Mouse (Mus musculus): ENCODE data around the gene Igsf8. TPM values are rescaled to one million over a fixed set of nuclear protein-coding genes. Genes with fewer than 3 reads are reported as not detected.
A peak's percentile ranks its signal among the peaks of the same experiment; 100 is the strongest.

Gene Igsf8
- polyA plus RNA-seq, 1 experiment from 2014 or later, result 69.7 TPM

GRCm38 (mm10) chr1:172286740-172287139 lies 25.3 kb downstream of the Igsf8 start:
- ATAC-seq (ENCODE audit: low FRiP score, low TSS enrichment), result no peak
- WGBS, result 83% methylated on average over 5 of the region's 5 CpGs
- no peaks in the 10 kb centered on the region for H3K4me1 ChIP-seq (ENCODE audit: insufficient read depth, low read length)

DNA sequence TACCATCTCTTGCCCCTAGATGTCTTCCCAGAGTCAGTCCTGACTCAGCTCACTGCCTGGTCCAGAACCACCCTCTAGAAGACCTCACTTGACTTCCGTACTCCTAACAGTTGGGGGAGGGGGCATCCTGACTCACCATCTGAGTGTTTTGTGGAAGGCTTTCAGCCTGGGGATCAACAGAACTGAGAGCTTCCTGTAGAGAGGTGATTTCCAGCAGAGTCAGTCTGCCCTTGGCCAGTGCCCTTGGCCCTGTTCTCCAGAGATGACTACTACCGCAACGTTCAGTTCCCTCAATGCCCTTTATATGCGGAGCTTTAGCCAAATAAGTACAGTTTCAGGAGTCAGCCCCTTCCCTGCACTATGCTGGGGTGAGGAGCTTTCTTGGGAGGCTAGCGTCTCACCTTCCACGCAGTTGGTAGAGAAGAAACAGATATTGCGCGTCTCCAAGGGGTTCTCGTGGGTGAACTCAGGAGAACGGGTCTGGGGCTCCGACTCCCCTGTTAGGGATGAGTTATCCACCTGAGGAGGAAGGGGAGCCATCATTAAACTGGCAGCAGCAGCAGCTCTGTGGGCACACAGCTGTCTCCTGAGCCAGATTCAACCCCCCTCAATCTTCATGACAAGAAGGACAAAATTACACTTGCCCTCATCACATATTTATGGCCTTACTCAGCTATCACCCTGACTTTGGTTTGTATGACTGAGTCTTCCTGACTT lies 27.6 kb downstream of the Igsf8 start:
- Histone ChIP-seq H3K9ac (replicated peaks; ENCODE audit: low read length) (no peak overlapping the region), H3K4me1 (ENCODE audit: insufficient read depth, low read length) (peaks cover 3% of the 10 kb centered on the region; the same call in 1 of the 2 replicates), H3K27ac (ENCODE audit: low read length) (no peak overlapping the region), H3K36me3 (ENCODE audit: insufficient read depth, low read length) (no peaks in the 10 kb centered on the region), H3K4me3 (ENCODE audit: low read length) (no peak overlapping the region), H3K4me2 (replicated peaks; ENCODE audit: low read depth, low read length) (no peak overlapping the region), H3K27me3 (ENCODE audit: insufficient read depth, low read length) (no peaks in the 10 kb centered on the region), H3K9me3 (ENCODE audit: low read length) (no peaks in the 10 kb centered on the region)
- no peak for ATAC-seq (ENCODE audit: low FRiP score, low TSS enrichment)
- WGBS, result 76% methylated on average over 11 of the region's 11 CpGs

More at GRCm38 (mm10) chr1:172286740-172287139, 25.3 kb downstream of the Igsf8 start:
- Histone ChIP-seq H3K4me2 (replicated peaks; ENCODE audit: low read depth, low read length) (no peak overlapping the region), H3K4me3 (ENCODE audit: low read length) (no peak overlapping the region), H3K9ac (replicated peaks; ENCODE audit: low read length) (no peak overlapping the region), H3K27ac (ENCODE audit: low read length) (no peak overlapping the region), H3K27me3 (ENCODE audit: insufficient read depth, low read length) (no peaks in the 10 kb centered on the region), H3K36me3 (ENCODE audit: insufficient read depth, low read length) (no peaks in the 10 kb centered on the region), H3K9me3 (ENCODE audit: low read length) (no peaks in the 10 kb centered on the region)

- Histone ChIP-seq H3K9ac (replicated peaks; ENCODE audit: low read length) (no peak overlapping the region), H3K4me1 (ENCODE audit: insufficient read depth, low read length) (peaks cover 3% of the 10 kb centered on the region; the same call in 1 of the 2 replicates), H3K27ac (ENCODE audit: low read length) (no peak overlapping the region), H3K4me2 (replicated peaks; ENCODE audit: low read depth, low read length) (no peak overlapping the region), H3K9me3 (ENCODE audit: low read length) (no peaks in the 10 kb centered on the region), H3K4me3 (ENCODE audit: low read length) (no peak overlapping the region), H3K36me3 (ENCODE audit: insufficient read depth, low read length) (no peaks in the 10 kb centered on the region), H3K27me3 (ENCODE audit: insufficient read depth, low read length) (no peaks in the 10 kb centered on the region)
- WGBS, result 60% methylated on average over 3 of the region's 3 CpGs
- ATAC-seq (ENCODE audit: low FRiP score, low TSS enrichment), result no peak
Observed at GRCm38 (mm10) chr1:172289617-172289946, 28.1 kb downstream of the Igsf8 start.

DNA sequence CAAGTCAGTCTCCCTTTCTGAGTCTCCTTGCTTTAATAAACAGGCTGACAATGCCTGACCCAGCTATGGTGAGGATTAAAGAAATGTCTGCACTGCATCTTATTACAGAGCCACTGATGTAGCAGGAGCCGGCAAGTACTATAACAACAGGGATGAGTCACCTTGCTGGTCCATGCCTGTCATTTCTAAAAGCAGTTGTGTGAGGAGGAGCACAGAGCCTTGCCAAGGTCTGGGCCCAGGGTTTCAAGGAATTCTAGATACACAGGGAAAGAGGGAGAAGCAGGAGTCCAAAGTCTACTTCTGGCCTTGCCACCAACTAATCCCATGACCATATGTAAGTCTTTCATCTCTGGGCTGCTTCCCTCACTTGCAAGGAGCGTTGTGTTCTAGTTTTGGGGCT lies 31.4 kb downstream of the Igsf8 start:
- no peak for ATAC-seq (ENCODE audit: low FRiP score, low TSS enrichment)
- Histone ChIP-seq H3K4me2 (replicated peaks; ENCODE audit: low read depth, low read length) (no peak overlapping the region), H3K4me3 (ENCODE audit: low read length) (no peak overlapping the region), H3K27me3 (ENCODE audit: insufficient read depth, low read length) (no peaks in the 10 kb centered on the region), H3K4me1 (ENCODE audit: insufficient read depth, low read length) (peaks cover 26% of the 10 kb centered on the region), H3K27ac (ENCODE audit: low read length) (no peak overlapping the region), H3K36me3 (ENCODE audit: insufficient read depth, low read length) (no peaks in the 10 kb centered on the region), H3K9ac (replicated peaks; ENCODE audit: low read length) (no peak overlapping the region), H3K9me3 (ENCODE audit: low read length) (no peaks in the 10 kb centered on the region)
- 70% methylated on average over 2 of the region's 2 CpGs for WGBS

- no peak overlapping the region for H3K27ac ChIP-seq (ENCODE audit: low read length)
- H3K9me3 ChIP-seq (ENCODE audit: low read length), result no peaks in the 10 kb centered on the region
- WGBS, result 89% methylated on average over 11 of the region's 11 CpGs
- no peak overlapping the region for H3K4me3 ChIP-seq (ENCODE audit: low read length)
- no peak overlapping the region for H3K9ac ChIP-seq (replicated peaks; ENCODE audit: low read length)
- H3K4me2 ChIP-seq (replicated peaks; ENCODE audit: low read depth, low read length), result no peak overlapping the region
- H3K27me3 ChIP-seq (ENCODE audit: insufficient read depth, low read length), result no peaks in the 10 kb centered on the region
- ATAC-seq (ENCODE audit: low FRiP score, low TSS enrichment), result no peak
- no peaks in the 10 kb centered on the region for H3K36me3 ChIP-seq (ENCODE audit: insufficient read depth, low read length)
- H3K4me1 ChIP-seq (ENCODE audit: insufficient read depth, low read length), result peaks cover 32% of the 10 kb centered on the region
Observed at GRCm38 (mm10) chr1:172293449-172293848, 32.0 kb downstream of the Igsf8 start.

DNA sequence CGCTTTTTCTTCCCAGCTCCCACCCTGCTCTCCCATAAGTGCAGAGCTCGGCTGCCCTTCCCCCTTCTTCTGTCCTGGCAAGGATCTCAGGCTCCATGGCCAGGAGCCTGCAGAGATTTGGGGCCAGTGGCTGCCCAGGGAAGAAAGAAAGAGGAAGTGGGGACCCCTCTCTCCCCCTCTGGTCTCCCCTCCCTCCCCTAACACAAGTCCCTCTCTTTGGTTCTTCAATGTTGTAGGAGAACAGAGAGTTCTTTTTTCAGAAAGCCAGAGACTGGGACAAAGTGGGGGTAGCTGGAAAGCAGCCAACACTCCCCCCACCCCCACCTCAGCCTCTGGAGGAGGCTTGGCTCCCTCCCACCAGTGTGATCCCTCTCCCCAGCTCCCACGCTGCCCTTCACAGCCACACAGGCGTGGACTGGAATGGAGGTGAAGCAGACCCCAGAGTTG lies 34.3 kb downstream of the Igsf8 start:
- Histone ChIP-seq H3K27ac (ENCODE audit: low read length) (0 out of 2 replicates have a peak overlapping the region, but pooled peaks have one; percentile 5), H3K9me3 (ENCODE audit: low read length) (no peaks in the 10 kb centered on the region), H3K4me2 (replicated peaks; ENCODE audit: low read depth, low read length) (no peak overlapping the region), H3K36me3 (ENCODE audit: insufficient read depth, low read length) (no peaks in the 10 kb centered on the region), H3K9ac (replicated peaks; ENCODE audit: low read length) (no peak overlapping the region), H3K4me1 (ENCODE audit: insufficient read depth, low read length) (peaks cover 32% of the 10 kb centered on the region), H3K27me3 (ENCODE audit: insufficient read depth, low read length) (no peaks in the 10 kb centered on the region), H3K4me3 (ENCODE audit: low read length) (no peak overlapping the region)
- 55% methylated on average over 4 of the region's 4 CpGs for WGBS
- peak; percentile 6; the same call in 1 of the 2 replicates for ATAC-seq (ENCODE audit: low FRiP score, low TSS enrichment)

GRCm38 (mm10) chr1:172296816-172297510 lies 35.5 kb downstream of the Igsf8 start:
- peak overlapping the region; percentile 26 for H3K4me3 ChIP-seq (ENCODE audit: low read length)
- peaks cover 32% of the 10 kb centered on the region for H3K4me1 ChIP-seq (ENCODE audit: insufficient read depth, low read length)
- H3K9me3 ChIP-seq (ENCODE audit: low read length), result no peaks in the 10 kb centered on the region
- no peaks in the 10 kb centered on the region for H3K27me3 ChIP-seq (ENCODE audit: insufficient read depth, low read length)
- ATAC-seq (ENCODE audit: low FRiP score, low TSS enrichment), result no peak
- WGBS, result 72% methylated on average over 6 of the region's 6 CpGs
- peak overlapping the region; percentile 0; the same call in 1 of the 2 replicates for H3K27ac ChIP-seq (ENCODE audit: low read length)
- H3K9ac ChIP-seq (replicated peaks; ENCODE audit: low read length), result 0 out of 2 replicates have a peak overlapping the region, but pooled peaks have one; percentile 33
- no peaks in the 10 kb centered on the region for H3K36me3 ChIP-seq (ENCODE audit: insufficient read depth, low read length)
- H3K4me2 ChIP-seq (replicated peaks; ENCODE audit: low read depth, low read length), result peak overlapping the region; percentile 44

- Histone ChIP-seq H3K27ac (ENCODE audit: low read length) (peak within 1 kb of the TSS; percentile 0), H3K9ac (replicated peaks; ENCODE audit: low read length) (peak within 1 kb of the TSS; percentile 33; the same call in 1 of the 2 replicates), H3K4me3 (ENCODE audit: low read length) (peak within 1 kb of the TSS; percentile 26), H3K27me3 (ENCODE audit: insufficient read depth, low read length) (no peaks in the 10 kb centered on the region), H3K4me2 (replicated peaks; ENCODE audit: low read depth, low read length) (peak within 1 kb of the TSS; percentile 44), H3K36me3 (ENCODE audit: insufficient read depth, low read length) (no peaks in the 10 kb centered on the region), H3K4me1 (ENCODE audit: insufficient read depth, low read length) (peaks cover 32% of the 10 kb centered on the region), H3K9me3 (ENCODE audit: low read length) (no peaks in the 10 kb centered on the region)
- ATAC-seq (ENCODE audit: low FRiP score, low TSS enrichment), result peak; percentile 68
- 2% methylated on average over 16 of the region's 16 CpGs for WGBS
Observed at GRCm38 (mm10) chr1:172297611-172298537, 36.4 kb downstream of the Igsf8 start, which contains the start of gene Atp1a2. TSS of gene Atp1a2 (minus strand) at chr1:172298064.

DNA sequence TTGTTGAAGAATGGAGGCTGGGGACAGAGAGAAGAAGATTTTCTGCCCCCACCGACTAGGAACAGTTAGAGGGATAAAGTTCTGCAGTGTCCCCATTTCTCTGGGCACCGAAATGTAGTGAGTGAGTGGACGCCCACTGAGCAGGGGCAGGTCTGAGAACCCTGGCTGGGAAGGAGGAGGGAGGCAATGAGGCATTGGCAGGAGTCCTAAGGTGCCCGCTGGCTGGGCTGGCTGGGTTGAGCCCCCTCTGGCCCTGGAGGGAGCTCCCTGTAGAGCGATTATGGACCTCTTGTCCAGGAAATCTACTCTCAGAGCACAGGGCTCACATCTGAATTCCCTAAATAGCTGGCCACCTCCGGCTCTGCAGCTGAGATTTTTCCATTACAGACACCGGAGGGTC lies 38.1 kb downstream of the Igsf8 start:
- peaks cover 35% of the 10 kb centered on the region for H3K4me1 ChIP-seq (ENCODE audit: insufficient read depth, low read length)
- 64% methylated on average over 7 of the region's 7 CpGs for WGBS

More for the DNA sequence above, 38.1 kb downstream of the Igsf8 start:
- no peaks in the 10 kb centered on the region for H3K36me3 ChIP-seq (ENCODE audit: insufficient read depth, low read length)
- H3K27me3 ChIP-seq (ENCODE audit: insufficient read depth, low read length), result no peaks in the 10 kb centered on the region
- H3K4me2 ChIP-seq (replicated peaks; ENCODE audit: low read depth, low read length), result no peak overlapping the region
- no peak for ATAC-seq (ENCODE audit: low FRiP score, low TSS enrichment)
- H3K9me3 ChIP-seq (ENCODE audit: low read length), result no peaks in the 10 kb centered on the region
- no peak overlapping the region for H3K27ac ChIP-seq (ENCODE audit: low read length)
- H3K9ac ChIP-seq (replicated peaks; ENCODE audit: low read length), result no peak overlapping the region
- H3K4me3 ChIP-seq (ENCODE audit: low read length), result no peak overlapping the region

All from kidney, embryonic 16.5 days (tissue).